Mouse (Mus musculus) spleen, embryonic (tissue): ENCODE results near the gene Etfrf1.

Experiments
- CTCF ChIA-PET: fragments of 350-600 bp; sonication (Branson Sonifier 250); formaldehyde crosslinking; loops from one replicate; lab custom pipeline; 2022; lab: Charles Lee

Gene Etfrf1

DNA sequence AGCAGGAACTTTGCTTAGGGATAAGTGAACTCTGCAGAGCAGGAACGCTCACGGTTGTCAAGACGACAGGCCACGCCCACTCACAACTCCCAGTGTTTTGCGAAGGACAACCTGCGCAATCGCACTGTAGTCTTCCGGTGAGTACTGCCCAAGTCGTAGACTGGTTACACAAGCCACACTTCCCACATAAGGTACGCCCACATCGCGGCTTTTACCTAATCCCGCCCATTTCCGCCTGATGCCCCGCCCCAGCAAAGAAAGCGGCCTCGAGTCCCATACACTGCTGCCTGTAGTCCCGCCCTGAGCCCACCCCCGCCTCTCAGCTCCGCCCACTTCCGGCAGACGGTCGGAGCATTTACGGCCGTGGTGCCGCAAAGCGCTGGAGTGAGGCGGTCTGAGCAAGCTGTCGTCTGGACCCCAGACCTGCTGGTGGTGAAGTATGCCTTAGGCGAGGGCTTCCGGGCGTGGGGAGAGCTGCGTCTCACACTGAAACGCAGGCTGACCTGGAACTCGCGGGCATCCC, at the start of gene Etfrf1, which contains the start of gene Casc1:
Gene Etfrf1, plus strand, starts transcription at position 319 of the 523 bp plus-strand sequence.
Gene Casc1, minus strand, starts transcription at position 190 of the 523 bp plus-strand sequence.
- CTCF ChIA-PET, result interaction anchor here (1.3 kb wide), 2 partner anchors 28 to 131 kb away, joined by 3 read pairs; no protein-coding TSS in a partner anchor

DNA sequence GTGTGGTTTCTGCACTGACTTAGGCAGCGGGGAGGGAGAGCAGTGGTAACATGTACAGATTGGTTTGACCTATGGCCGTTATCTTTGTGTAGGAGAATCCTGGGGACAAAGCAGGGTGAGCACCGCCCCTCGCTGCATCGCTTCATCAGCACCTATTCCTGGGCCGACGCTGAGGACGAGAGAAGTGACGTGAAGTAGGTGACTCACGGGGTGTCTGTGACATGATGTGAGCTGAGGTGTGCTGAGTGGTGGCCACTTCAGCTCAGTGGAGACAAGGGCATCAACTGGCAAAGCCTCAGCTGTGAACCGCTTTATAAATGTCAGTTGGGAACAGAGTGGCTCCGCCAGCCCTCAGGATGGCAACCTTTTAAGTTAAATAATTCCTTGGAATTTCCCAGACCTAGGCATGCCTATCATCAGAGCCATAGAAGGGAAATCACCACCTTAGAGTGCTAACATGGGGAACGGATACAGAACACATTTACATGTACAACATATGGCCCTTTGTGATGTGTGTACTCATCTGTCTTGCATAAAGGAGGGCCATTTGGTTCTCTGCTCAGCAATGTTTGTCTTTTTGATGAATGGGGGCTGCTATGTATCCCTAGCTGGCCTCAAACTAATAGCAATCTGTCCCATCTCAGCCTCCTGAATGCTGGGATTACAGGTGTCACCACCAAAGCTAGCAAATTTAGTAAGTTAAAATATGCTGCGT, 38.9 kb upstream of the Etfrf1 start:
- CTCF ChIA-PET, result no interaction called here

DNA sequence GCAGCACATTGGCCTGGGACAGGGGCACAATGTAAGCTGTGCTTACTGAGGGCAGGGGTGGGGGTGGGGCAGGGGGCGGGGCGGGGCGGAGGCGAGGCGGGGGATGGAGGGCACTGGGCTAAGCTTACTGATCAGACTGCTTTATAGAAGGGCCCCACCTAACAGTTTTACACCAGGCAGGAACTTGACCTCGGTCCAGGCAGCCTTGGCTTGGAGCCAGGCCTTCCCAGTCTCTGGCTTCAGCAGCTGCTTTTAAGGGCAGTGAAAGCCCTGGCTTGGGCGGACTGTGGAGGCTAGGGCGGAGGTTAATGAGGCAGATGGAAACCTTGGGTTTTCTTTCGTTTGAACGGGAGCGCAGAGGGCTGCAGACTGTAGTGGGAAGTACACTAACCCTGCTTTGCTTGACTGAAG, 37.1 kb upstream of the Etfrf1 start:
- CTCF ChIA-PET, result no interaction called here

DNA sequence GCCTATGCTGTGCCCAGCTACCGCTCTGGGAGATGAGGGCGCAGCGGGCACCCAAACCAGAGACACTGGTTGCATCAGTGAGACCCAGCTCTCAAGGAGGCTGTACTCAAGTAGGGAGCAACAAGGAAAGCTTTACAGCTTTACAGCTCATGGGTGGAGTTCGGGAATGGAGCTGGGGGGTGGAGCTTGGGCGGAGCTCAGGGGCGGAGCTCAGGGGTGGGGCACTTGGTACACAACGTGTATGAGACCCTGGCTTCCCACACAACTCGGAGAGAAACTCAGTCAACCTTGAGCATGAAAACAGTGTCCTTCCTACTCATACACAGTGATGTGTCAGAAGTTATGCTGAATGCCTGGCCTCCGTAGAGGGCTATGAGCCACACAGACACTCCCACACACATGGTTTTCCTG, 35.4 kb upstream of the Etfrf1 start:
- CTCF ChIA-PET, result no interaction called here

DNA sequence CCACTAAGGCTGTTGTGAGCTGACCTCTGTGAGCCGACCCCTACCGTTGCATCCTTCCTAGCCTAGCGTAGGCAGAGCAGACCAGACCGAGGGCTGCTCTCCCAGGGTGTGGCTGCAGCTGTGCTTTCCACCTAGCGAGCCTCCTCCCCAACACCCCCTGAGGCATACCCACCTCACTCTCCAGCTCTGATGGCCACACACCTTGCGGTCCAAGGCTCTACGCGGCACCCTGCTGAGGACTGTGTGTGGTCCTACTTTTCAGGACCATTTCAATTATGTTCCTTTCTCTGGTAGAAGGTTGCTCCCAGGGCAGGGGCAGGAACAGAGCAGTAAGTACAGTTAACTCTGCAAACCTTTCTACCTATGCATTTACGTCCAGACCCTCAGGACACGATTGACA, 34.5 kb upstream of the Etfrf1 start:
- CTCF ChIA-PET, result interaction anchor here (1.0 kb wide), 1 partner anchor 54 kb away, joined by 3 read pairs; no protein-coding TSS in a partner anchor

DNA sequence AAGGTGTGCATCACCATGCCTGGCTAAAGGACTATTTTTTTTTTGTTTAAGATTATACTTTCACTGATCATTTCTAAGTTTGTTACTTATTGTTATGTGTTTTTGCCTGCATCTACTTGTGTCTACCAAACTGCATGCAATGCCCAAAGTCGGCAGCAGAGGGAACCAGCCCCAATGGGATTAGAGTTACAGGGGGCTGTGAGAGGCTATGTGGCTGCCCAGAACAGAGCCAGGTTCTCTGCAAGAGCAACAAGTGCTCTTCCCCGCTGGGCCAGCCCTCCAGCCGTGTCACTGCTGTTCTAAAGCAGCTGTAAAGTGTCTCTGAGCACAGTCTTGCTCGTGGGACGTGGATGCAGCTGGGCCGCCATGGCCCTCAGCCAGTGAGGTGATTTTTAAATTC, 31.3 kb upstream of the Etfrf1 start:
- CTCF ChIA-PET, result interaction anchor here (1.0 kb wide), 1 partner anchor 239 kb away, joined by 3 read pairs; no protein-coding TSS in a partner anchor

DNA sequence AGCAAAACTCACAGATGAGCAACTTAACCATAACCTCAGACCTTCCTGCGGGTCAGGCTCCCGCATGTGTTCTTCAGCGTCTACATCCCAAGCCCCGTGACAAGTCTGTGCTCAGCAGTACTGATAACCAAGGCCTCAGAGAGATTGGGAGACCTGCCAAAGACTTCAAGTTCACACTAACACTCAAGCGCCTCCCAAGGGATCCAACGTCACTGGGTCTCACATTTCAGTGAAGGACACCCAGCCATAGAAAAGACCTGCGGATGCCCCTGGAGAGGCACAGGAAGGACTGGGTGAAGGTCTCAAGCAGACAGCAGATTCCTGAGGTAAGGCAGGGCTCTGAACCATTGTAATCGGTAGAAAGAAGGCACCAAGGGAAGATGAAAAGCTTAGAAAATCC, 28.9 kb upstream of the Etfrf1 start:
- CTCF ChIA-PET, result no interaction called here

DNA sequence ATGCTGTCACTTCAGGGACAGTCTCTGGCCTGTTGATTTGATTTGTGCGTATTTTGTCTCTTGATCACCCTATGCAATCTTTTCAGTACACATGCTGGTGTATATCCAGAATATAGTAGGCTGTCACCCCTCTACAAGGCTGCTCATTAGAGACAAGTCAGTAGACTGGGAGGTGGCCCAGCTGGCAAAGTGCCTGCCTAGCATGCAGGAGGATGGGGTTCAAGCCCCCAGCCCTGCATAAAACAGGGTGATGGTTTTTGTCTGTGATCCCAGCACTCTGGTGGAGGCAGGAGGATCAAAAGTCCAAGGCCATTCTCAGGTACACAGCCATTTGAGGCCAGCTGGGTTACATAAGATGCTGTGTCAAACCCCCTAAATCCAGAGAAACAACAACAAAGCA, 24.8 kb upstream of the Etfrf1 start:
- CTCF ChIA-PET, result no interaction called here

DNA sequence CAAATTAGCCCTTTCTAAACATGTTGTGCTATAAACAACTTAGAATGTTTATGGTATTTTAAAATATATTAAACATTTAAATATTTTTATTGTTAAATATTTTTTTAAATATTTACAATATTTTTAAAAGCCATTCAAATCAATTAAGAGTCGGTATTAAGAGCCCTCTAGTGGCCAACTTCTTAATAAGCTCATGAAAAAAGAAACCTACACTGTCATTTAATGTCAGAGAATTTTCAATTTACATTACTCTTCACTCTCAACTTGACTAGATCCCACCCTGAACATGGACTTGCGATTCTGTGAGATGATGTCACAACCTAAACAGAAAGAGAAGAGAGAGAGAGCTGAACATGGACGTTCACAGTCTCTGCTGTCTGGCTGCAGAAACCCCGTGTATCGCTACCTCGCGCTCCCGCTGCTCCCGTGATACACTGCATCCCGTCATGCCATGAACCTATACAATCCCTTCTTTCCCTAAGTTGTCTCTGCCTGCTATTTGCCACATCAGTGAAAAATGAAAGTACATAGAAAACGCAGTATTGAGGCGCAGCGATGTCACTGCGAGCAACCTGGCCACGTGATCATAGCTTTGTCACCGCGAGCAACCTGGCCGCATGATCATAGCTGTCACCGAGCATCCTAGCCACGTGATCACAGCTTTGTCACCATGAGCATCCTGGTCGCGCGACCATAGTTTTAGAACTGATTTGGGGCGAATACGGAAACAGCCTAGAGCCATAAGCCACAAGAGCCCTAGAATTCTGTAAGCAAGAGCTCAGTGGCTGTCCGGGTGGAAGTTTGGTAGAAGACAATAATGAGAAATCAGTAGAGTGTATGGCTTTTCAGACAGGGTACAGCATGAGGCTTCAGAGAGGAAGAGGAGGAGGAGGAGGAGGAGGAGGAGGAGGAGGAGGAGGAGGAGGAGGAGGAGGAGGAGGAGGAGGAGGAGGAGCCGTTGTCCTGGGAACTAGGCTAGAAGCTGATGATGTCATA, 23.5 kb upstream of the Etfrf1 start:
- CTCF ChIA-PET, result interaction anchor here (1.2 kb wide), 1 partner anchor 99 kb away, joined by 5 read pairs; no protein-coding TSS in a partner anchor

DNA sequence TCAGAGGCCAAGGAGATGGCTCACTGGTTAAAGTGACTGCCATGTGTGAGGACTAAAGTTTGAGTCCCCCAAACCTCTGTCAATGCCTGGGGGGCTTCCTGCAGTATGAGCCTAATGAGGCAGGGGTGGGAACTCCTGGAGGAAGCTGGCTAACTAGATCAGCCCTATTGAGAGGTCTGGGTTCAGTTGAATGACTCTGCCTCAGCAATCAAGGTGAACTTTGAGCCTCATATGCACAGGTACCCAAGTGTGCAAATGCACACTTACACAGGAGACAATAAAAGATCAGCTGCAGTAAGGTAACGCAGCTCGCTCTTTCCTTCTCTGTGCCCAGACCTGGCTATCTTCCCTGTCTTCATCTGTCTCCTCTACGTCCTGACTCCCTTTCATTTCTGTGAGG, 17.9 kb upstream of the Etfrf1 start:
- CTCF ChIA-PET, result interaction anchor here (0.5 kb wide), 1 partner anchor 33 kb away, joined by 3 read pairs; no protein-coding TSS in a partner anchor

DNA sequence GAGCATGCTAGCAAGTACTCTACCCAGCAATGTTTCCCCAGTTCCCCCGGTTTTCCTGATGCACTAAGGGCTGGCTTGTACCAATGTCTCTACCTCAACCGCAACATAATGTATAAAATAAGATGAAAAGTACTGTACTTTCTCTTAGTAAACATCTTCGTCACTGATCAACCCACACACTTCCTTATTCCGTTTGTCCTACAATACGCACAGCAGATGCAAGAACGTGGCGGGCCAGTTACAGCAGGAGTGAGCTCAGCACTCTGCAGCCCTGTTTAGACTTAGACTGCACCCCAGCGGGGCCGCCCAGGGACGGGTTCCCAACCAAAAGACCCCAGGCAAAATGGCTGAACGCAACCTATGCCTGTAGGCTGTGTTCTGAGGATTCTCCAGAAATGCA, 17.5 kb upstream of the Etfrf1 start:
- CTCF ChIA-PET, result interaction anchor here (0.5 to 0.9 kb wide), 2 partner anchors 30 to 33 kb away, joined by 3 read pairs; no protein-coding TSS in a partner anchor

DNA sequence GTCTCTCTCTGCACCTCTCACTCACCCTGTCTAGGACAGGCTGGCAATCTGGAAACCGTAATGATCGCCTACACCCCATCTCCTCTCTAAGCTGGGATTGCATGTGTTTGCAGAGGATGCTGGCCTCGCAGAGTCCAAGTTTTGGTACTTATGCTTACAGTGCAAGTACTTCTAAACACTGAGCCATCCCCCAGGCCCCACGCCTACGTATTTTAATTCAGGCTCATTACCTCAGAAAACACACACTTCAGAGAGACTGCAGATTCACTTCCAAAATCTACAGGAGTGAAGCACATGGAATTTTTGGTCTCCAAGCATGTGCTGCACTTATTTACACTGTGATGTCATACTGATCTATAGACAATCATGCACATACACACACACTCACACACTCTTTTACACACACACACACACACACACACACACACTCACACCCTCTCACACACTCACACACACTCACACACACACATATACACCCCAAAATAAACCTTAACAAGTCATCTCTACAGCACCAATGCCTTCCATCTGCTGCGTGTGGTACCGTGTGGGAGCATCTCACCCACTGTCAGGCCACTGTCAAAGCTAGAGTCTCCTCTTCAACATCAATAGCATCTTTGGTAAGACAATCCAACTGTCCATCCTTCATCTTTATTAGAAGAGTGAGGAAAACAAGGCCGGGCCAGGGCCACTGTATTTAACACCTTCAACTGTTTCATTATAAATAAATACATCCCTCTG, 12.8 kb upstream of the Etfrf1 start:
- CTCF ChIA-PET, result no interaction called here

DNA sequence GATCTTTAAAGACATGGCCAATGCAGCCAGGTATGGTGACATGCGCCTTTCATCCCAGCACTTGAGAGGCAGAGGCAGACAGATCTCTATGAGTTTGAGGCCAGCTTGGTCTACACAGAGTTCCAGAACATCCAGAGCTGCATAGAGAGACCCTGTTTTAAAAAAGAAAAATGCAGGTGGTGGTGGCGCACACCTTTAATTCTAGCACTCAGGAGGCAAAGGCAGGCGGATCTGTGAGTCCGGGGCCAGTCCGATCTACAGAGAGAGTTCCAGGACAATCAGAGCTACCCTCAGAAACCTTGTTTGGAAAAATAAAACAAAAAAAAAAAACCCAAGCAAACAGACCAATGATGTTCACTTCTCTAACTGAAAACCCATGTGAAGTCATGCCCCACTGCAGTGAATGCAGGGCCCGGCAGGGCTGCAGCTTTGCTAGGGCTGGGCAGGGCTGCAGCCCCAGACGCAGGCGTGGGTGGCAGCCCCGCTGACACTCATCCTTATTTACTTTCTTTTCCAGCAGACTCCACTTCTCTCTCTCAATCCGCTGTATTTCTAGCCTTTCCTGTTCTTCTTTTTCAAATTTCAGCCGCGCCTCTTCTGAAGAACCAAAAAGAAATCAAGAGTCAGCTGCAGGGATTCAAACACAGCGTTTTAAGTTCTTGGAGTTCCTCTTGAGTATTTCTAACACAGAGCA, 8.4 kb upstream of the Etfrf1 start:
- CTCF ChIA-PET, result no interaction called here

DNA sequence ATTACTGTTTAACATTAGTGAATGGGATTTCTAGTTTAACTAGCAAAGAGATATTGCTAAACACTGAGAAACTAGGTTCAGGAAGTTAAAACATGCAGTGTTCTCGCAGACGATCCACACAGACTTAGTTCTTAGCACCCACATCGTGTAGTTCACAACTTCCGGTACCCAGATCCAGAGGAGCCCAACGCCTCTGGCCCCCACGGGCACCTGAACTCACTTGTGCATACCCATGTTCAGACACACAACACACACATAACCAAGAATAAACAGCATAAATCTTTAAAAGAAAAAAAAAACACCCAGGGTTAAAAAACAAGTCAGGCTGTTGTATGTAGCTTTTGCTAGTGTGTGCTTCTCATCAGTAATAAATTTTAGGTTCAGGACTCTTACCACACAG, 6.5 kb upstream of the Etfrf1 start:
- CTCF ChIA-PET, result no interaction called here

DNA sequence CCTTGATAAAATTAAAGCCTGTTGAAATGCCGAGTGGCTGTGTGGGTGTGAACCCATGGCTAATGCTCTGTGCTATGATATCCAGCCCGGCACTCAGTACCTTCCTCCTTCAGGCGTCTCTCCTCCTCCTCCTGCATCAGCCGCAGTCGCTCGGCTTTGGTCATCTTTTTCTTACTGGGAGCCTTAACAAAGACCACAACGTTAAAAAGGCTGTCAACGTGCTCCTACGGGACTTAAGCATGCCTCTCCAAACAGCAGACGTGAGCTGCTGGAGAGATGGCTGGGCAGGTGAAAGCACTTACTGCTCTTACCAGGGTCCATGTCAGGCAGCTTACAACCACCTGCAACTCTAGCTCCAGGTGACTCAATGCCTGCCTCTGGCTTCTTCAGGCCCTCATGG, 5.8 kb upstream of the Etfrf1 start:
- CTCF ChIA-PET, result interaction anchor here (0.7 kb wide), 1 partner anchor 22 kb away, joined by 7 read pairs; no protein-coding TSS in a partner anchor

DNA sequence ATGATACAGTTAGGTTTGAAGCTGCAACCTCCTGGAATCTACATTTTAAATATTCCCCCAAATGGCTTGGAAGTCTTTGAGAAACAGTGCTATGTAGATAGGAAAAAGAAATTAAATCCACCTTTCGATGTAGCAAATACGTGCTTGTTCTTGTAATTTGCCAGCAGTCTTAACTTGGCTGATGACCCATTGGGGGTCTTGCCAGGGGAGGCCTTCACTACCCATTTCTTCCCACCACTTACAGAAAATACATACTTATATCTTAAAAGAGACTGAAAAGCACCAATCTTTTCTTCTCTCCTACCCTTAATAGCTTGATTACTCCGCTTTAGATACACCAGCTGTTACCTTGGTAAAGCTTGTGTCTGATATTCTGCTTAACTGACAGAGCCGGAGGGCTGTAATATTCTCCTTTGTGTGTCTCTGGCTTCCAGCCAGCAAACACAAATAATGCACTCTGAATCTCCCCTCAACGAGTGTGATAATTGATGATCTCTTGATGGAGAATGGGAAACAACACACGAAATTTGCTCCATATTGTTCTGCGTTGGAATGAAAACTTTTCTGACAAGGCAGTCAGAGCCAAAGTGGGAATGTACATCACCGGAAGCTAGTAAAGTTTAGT, 766 bp upstream of the Etfrf1 start:
- CTCF ChIA-PET, result interaction anchor here (0.6 kb wide), 1 partner anchor 109 kb away, joined by 6 read pairs; no protein-coding TSS in a partner anchor

DNA sequence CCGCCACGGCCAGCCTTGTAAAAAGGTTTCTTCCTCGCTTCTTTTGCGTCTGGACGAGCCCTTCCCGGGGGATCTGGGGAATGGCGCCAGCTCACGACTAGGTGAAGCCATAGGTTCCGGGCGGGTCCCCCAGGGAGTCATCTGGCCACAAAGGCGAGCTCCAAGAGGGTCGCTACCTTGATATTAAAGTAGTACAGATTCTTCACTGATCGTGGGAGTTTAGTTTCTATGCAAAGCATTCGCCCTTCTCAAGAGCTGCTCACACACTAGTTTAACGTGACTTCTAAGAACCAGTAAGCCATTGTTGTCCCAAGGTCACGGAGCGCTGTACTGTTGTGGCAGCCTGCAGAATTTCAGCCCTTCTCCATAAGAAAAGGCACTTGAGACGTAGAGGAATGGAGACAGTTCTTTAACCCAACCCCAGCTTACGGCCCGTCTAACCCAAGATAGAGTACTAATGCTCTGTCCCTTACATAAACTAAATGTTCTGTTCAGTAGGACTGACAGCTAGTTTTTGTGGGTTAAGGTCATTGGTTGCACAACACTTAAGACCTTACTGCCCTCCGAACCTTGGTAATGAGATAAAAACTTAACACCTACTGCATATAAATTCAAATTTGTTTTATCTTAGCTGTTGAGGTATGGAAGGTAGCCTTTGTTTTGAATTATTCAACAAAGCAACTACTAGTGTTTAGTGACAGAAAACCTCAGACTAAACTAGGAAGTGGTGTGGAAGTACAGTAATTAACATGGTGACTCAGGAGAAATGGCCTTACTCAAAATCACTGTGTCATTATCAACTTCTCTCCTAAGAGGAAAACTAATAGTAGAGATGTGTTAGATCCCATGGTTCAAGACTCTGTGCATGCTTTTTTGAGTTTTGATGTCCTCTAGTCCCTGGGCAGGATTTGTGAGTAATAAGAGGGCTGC, 707 bp downstream of the Etfrf1 start:
- CTCF ChIA-PET, result interaction anchor here (0.5 to 1.3 kb wide), 4 partner anchors 27 to 130 kb away, joined by 3 to 6 read pairs (median 3); no protein-coding TSS in a partner anchor

DNA sequence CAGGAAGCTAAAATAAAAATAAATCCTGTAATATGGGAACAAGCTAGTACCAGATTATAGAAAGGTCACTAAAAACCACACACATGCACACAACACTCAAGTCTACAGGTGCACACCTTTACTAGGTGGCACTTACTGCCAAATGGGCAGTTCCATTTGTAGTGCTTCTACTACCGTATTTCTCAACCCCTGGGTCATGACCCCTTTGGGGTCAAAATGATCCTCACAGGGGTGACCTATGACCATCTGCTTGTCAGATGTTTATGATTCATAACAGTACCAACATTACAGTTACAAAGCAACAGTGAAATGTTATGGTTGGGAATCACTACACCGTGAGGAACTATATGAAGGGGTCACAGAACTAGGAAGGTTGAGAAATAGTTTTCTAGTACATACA, 3.0 kb downstream of the Etfrf1 start:
- CTCF ChIA-PET, result no interaction called here

DNA sequence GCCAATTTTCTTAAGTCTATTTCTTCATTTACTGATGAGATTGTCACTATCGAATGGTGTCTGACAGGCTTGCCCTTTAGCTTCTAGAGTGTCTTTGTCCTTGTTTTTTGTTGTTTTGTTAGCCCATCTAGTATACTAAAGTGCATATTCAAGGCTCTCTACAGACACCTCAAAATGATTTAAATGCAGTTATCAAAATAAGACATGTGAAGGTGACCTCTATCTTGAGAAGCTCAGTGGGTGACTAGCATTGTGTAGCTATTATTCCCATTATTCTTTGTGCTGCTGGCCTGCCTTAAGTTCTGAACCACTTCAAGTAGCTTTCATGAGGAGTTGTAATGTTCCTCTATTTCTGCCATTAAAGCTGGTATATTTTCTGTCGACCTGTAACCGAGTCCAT, 4.9 kb downstream of the Etfrf1 start:
- CTCF ChIA-PET, result no interaction called here
